Mouse (Mus musculus): ENCODE data around the gene Tpd52l2.

Tpd52l2 gene

DNA sequence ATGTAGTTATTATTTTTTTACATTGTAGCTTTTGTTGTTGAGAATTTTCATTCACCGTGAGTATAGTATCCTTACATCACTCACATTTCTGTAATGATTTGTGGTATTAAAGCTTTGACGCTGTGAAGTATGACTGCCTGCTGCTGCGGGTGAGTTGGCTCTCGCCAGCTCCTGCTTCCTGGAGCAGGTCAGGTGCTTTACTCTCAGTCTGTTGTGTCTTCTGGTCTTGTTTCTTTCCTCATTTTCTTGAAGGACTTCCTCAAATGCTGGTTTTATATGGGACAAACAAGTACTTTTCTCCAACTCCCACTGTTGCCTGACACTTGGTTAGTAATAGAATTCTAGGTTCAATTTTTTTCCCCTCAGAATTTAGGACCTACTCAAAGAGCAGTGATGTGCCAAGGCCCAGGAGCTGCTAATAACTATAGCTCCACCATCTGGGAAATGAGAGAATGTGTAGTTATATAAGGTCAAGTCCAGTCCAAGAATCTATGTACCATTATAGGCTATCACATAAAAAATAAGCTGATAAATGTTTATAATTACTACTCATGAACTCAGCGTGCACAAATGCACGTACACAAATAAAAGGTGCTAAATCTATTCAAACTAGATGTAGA, 44.9 kb downstream of the Tpd52l2 start:
- DNase-seq, result no peak

DNA sequence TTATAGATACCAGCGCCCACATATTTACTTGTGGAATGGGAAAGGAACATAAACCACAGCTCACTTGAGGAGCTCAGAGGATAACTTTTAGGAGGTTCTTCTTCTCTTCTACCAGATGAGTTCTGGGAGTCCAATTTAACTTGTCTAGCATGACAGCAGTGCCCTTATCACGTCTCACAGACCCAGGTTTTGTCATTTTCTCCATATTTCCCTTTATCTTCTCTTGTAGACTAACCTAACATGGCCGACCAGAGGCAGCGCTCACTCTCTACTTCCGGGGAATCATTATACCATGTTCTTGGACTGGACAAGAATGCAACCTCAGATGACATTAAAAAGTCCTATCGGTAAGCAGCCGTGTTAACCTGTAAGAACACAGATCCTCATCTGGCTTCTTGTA, 49.2 kb downstream of the Tpd52l2 start:
- no peak for DNase-seq

DNA sequence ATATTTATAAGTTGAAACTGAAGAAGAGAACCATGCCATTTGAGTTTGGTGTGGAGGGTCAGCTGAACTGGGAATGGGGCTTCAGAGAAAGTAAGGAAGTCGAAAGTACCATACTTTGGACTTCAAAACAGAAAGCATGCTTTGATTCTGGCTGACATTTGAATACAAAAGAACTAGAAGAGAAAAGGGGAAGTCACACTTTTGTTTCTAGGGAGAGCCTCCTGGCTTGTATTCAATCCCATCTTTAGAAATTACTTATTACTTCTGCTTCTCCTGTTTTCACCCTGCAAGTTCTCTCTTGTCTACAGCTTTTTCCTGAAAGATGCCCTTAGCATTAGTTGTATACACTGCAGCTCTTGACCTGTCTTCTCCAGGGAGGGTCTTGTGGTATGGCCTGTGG, 51.3 kb downstream of the Tpd52l2 start:
- no peak for DNase-seq

- no peak for DNase-seq
Observed at GRCm38 (mm10) chr2:181548682-181549081, 51.7 kb downstream of the Tpd52l2 start.

GRCm38 (mm10) chr2:181550233-181550632, 53.3 kb downstream of the Tpd52l2 start:
- DNase-seq, result no peak

GRCm38 (mm10) chr2:181553772-181554171, 56.8 kb downstream of the Tpd52l2 start:
- no peak for DNase-seq

DNA sequence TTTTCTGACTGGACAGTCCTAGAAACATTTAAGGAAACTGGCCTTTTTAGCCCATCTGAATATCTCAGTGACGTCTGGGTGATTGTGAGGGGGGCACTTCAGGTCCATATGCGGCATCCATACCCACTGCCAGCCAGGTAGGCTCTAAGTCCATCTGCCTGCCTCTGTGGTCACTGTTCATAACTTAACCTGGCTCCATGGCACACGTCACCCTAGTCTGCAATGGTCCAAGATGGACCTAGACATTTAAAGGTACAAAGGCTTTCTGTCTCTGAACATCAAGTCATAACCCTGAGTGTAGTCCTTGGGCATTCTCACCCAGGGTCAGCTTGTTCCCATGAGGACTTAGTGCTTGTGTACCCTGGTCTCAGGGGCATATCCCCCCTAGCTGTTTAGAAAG, 70.4 kb downstream of the Tpd52l2 start:
- DNase-seq, result no peak
